Mouse (Mus musculus) layer of hippocampus, adult 2 months (tissue): ENCODE measurements around the gene Lztr1. TPM values are rescaled to one million over a fixed set of nuclear protein-coding genes. Genes with fewer than 3 reads are reported as not detected.
A peak's percentile ranks its signal among the peaks of the same experiment; 100 is the strongest.

Experiments used
- DNase-seq, 2 experiments: peaks; one replicate each; pipeline ENCODE4 v3.0.0; 2022; ENCODE audit warnings: low spot score in 2 of 2
- H3K27ac ChIP-seq: fragments of 200-600 bp; 2 replicates; pipeline ENCODE4 v1.8.1; 2022
- H3K4me3 ChIP-seq: fragments of 200-600 bp; 2 replicates; pipeline ENCODE4 v1.8.1; 2022; ENCODE audit warnings: mild to moderate bottlenecking
- CTCF ChIP-seq: fragments of 200-600 bp; conservative IDR thresholded peaks from 2 replicates; pipeline ENCODE4 v1.8.1; 2022; ENCODE audit warnings: antibody characterized with exemption, mild to moderate bottlenecking, moderate library complexity
- long read RNA-seq, 2 experiments: library from polyadenylated mRNA; stranded (forward); transcript quantifications; one replicate each; pipeline ENCODE4 v2.0.0; 2021; ENCODE audit warnings: borderline mapping rate in 2 of 2
- total RNA-seq, 2 experiments: library from RNA; stranded (reverse); gene quantifications; 2 replicates each; pipeline ENCODE4 v1.2.3; 2021

Lztr1 gene
- total RNA-seq = 100 to 1,000 TPM; 186 to 201 TPM
- long read RNA-seq, experiment 1, transcript Lztr1-201 (21 exons, 3,394 nt) = major isoform, 148 of 215 reads
- long read RNA-seq, experiment 1, partial matches to known transcripts = 35 of 215 reads
- long read RNA-seq, experiment 1, other reads (novel, unspliced or antisense) = 32 of 215 reads
- long read RNA-seq, experiment 2, transcript Lztr1-201 (21 exons, 3,394 nt) = major isoform, 237 of 342 reads
- long read RNA-seq, experiment 2, partial matches to known transcripts = 38 of 342 reads
- long read RNA-seq, experiment 2, other reads (novel, unspliced or antisense) = 63 of 342 reads

DNA sequence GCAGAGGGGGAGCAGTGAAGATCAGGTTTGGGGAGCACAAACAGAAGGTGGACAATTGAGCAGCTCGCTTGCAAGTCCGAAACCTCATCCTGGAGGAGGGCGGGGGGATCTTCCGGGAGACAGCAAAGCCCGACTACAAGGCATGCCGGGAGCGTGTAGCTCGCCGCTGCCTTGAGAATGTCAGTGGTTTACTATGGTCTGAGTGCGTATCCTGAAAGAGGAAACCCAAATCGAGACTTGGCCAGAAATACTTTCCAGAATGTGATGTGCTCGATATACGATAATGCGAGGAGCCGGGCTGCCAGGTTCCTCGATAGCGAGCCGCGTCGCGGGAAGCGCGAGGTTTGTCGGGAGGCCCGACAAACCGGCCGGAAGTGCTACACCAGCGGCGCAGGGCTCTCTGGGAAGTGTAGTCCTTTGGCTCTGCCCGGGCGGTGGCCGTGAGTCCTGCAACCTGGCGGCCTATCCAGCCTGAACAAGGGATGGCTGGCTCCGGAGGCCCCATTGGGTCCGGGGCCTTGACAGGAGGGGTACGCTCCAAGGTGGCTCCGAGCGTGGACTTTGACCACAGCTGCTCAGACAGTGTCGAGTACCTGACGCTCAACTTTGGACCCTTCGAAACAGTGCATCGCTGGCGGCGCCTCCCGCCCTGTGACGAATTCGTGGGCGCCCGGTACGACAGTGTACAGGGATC, at the start of gene Lztr1:
Gene Lztr1 (plus strand): TSS at position 143 of the 694 bp plus-strand sequence.
- DNase-seq = peak; percentile 85 to 86
- Histone ChIP-seq H3K4me3 (peak within 1 kb of the TSS; percentile 82), H3K27ac (peak within 1 kb of the TSS; percentile 93)
- peak; percentile 46 for TF ChIP-seq CTCF

GRCm38 (mm10) chr16:17460254-17460653, 48.2 kb upstream of the Lztr1 start:
- no peak for DNase-seq
- Histone ChIP-seq H3K4me3 (no peak overlapping the region), H3K27ac (no peak overlapping the region)
- TF ChIP-seq CTCF = peak; percentile 68

GRCm38 (mm10) chr16:17461596-17461995, 46.9 kb upstream of the Lztr1 start:
- TF ChIP-seq CTCF = no peak
- H3K4me3 ChIP-seq = no peak overlapping the region
- H3K27ac ChIP-seq = no peak overlapping the region
- DNase-seq = no peak

GRCm38 (mm10) chr16:17463184-17463583, 45.3 kb upstream of the Lztr1 start:
- DNase-seq = no peak
- Histone ChIP-seq H3K4me3 (no peak overlapping the region), H3K27ac (no peak overlapping the region)
- TF ChIP-seq CTCF = no peak

GRCm38 (mm10) chr16:17466875-17467663, 41.4 kb upstream of the Lztr1 start:
- Histone ChIP-seq H3K27ac (no peak overlapping the region), H3K4me3 (no peak overlapping the region)
- no peak; the same call in 1 of the 2 replicates for TF ChIP-seq CTCF
- DNase-seq = no peak

GRCm38 (mm10) chr16:17472498-17472897, 36.0 kb upstream of the Lztr1 start:
- no peak for TF ChIP-seq CTCF
- no peak for DNase-seq
- no peak overlapping the region for H3K4me3 ChIP-seq
- no peak overlapping the region; the same call in 1 of the 2 replicates for H3K27ac ChIP-seq

DNA sequence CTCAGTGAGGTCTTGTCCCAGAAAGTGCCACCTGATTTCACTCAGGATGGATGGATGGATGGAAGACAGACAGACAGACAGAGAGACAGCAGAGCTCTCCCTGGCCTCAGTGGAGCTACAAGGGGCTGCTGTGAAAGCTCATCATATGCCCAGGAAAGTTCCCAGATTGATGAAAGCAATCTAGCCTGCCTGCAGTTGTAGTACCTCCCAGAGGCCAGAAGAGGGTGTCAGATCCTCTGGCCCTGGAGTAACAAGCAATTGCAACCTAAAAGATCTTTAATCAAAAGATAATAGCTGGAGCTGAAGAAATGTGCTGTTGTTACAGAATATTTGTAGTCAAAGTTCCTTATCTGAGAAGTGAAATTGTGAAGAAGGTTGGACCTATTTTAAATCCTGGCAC, 34.4 kb upstream of the Lztr1 start:
- H3K4me3 ChIP-seq = no peak overlapping the region
- peak; percentile 96 for TF ChIP-seq CTCF
- 0 out of 2 replicates have a peak overlapping the region, but pooled peaks have one; percentile 36 for H3K27ac ChIP-seq
- peak in 1 of 2 experiments; percentile 51 for DNase-seq

GRCm38 (mm10) chr16:17474761-17475160, 33.7 kb upstream of the Lztr1 start:
- H3K27ac ChIP-seq = peak overlapping the region; percentile 36; the same call in 1 of the 2 replicates
- no peak for TF ChIP-seq CTCF
- H3K4me3 ChIP-seq = no peak overlapping the region
- DNase-seq = no peak

DNA sequence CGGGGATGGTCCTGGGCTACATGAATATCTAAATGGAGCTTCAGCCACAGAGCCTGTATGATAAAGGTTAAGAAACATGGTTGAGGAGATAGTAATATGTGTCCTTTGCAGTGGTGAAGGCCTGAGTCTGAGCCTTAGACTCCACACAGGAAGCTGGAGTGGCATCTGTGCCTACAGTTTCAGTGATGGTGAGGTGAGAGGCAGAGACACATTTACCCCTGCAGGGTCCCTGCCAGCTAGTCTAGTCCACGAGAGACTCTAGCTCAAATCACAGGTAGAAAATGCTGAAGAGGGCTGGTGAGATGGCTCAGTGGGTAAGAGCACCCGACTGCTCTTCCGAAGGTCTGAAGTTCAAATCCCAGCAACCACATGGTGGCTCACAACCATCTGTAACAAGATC, 33.2 kb upstream of the Lztr1 start:
- DNase-seq = no peak
- no peak for TF ChIP-seq CTCF

DNA sequence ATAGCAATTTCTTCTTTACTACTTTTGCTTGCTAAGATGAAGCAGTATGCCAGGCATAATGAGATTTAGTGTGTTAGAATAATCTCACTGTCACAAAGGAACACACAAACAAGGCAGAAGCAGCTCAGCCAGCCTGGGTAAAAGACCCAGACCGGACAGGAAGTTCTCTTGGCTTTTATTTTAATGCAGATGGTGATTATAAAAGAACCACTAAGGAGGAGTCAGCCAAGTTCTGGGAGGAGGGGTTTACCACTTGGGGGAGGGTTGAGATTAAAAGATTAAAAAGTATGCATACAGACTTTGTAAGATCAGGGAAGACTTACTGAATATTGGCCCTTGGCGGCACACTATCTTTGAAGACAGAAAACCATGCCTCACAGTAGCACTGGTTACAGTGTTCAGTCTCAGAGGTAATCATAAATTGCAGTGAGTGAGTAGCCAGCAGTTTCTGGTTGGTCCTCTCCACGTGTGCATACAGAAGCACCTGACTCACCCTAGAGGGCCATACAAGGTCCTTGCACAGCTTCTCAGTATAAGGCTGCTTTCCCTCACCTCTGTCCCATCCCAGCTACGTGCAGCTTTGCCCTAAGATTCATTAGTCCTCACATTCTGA, 30.1 kb upstream of the Lztr1 start:
- no peak overlapping the region for H3K4me3 ChIP-seq
- H3K27ac ChIP-seq = peak overlapping the region; percentile 72; the same call in 1 of the 2 replicates
- no peak for TF ChIP-seq CTCF
- no peak for DNase-seq

More for the DNA sequence above, 33.2 kb upstream of the Lztr1 start:
- H3K4me3 ChIP-seq = no peak overlapping the region
- H3K27ac ChIP-seq = no peak overlapping the region; the same call in 1 of the 2 replicates

GRCm38 (mm10) chr16:17481465-17481864, 27.0 kb upstream of the Lztr1 start:
- no peak for TF ChIP-seq CTCF
- Histone ChIP-seq H3K4me3 (no peak overlapping the region), H3K27ac (no peak overlapping the region)
- DNase-seq = no peak

GRCm38 (mm10) chr16:17486505-17486904, 22.0 kb upstream of the Lztr1 start:
- Histone ChIP-seq H3K27ac (0 out of 2 replicates have a peak overlapping the region, but pooled peaks have one; percentile 10), H3K4me3 (no peak overlapping the region)
- TF ChIP-seq CTCF = no peak
- no peak for DNase-seq
